Mouse (Mus musculus) megakaryocyte, adult 5-6 weeks (primary cell): ENCODE data around the gene Gnb1. TPM values are rescaled to one million over a fixed set of nuclear protein-coding genes. Genes with fewer than 3 reads are reported as not detected.
A peak's percentile ranks its signal among the peaks of the same experiment; 100 is the strongest.

Experiments
- ATAC-seq: 2 replicates; pipeline ENCODE4 v1.8.0; 2016; ENCODE audit warnings: mild to moderate bottlenecking, inconsistent platforms; ENCODE audit not compliant: poor library complexity, severe bottlenecking
- total RNA-seq, 2 experiments: library from RNA; stranded (forward) in 1 of 2; stranded (reverse) in 1 of 2; fragments of 153-499, 151-499 nt in 1 of 2; fragments of 221-1000, 200-1000 nt in 1 of 2; gene quantifications; 2 replicates each; pipeline versions ENCODE4 v1.2.3 to v1.2.4; 2015 to 2017

Gene Gnb1
- total RNA-seq, 2 experiments from 2014 or later, result 180 to 278 TPM

GRCm38 (mm10) chr4:155574931-155575330, 83.8 kb downstream of the Gnb1 start:
- peak; percentile 57 for ATAC-seq

- ATAC-seq, result no peak
These were observed 84.4 kb downstream of the Gnb1 start for GRCm38 (mm10) chr4:155575521-155575920.

GRCm38 (mm10) chr4:155577132-155577531, 86.0 kb downstream of the Gnb1 start:
- ATAC-seq, result no peak

- no peak for ATAC-seq
These were observed 86.6 kb downstream of the Gnb1 start for GRCm38 (mm10) chr4:155577741-155578140.

- ATAC-seq, result no peak
These were observed 87.4 kb downstream of the Gnb1 start for GRCm38 (mm10) chr4:155578336-155579125.

- peak; percentile 60 for ATAC-seq
These were observed 89.3 kb downstream of the Gnb1 start for GRCm38 (mm10) chr4:155580420-155580819.

GRCm38 (mm10) chr4:155582279-155582905, 91.2 kb downstream of the Gnb1 start:
- ATAC-seq, result peak; percentile 81

GRCm38 (mm10) chr4:155589356-155589755, 98.2 kb downstream of the Gnb1 start:
- ATAC-seq, result no peak

GRCm38 (mm10) chr4:155591012-155591719, 100.0 kb downstream of the Gnb1 start:
- ATAC-seq, result no peak

GRCm38 (mm10) chr4:155593780-155594179, 102.6 kb downstream of the Gnb1 start:
- no peak for ATAC-seq

- ATAC-seq, result no peak
These were observed 104.6 kb downstream of the Gnb1 start for GRCm38 (mm10) chr4:155595777-155596176.

- ATAC-seq, result no peak
These were observed 105.4 kb downstream of the Gnb1 start for GRCm38 (mm10) chr4:155596606-155597005.

- no peak for ATAC-seq
These were observed 107.4 kb downstream of the Gnb1 start for GRCm38 (mm10) chr4:155598536-155598935.

- ATAC-seq, result no peak
These were observed 109.0 kb downstream of the Gnb1 start for GRCm38 (mm10) chr4:155599901-155600825.

- ATAC-seq, result peak; percentile 92
These were observed 110.2 kb downstream of the Gnb1 start, which contains the start of gene Slc35e2 for GRCm38 (mm10) chr4:155601091-155601996. TSS of gene Slc35e2 (plus strand) at chr4:155601416.

- no peak for ATAC-seq
These were observed 110.9 kb downstream of the Gnb1 start for GRCm38 (mm10) chr4:155601997-155602456.

GRCm38 (mm10) chr4:155602753-155603152, 111.6 kb downstream of the Gnb1 start:
- no peak for ATAC-seq

GRCm38 (mm10) chr4:155603801-155604200, 112.6 kb downstream of the Gnb1 start:
- ATAC-seq, result no peak

- ATAC-seq, result no peak
These were observed 114.0 kb downstream of the Gnb1 start for GRCm38 (mm10) chr4:155605132-155605531.
